Mouse (Mus musculus): ENCODE results near the gene Cd7. TPM values are rescaled to one million over a fixed set of nuclear protein-coding genes. Genes with fewer than 3 reads are reported as not detected.

The Cd7 gene
- polyA plus RNA-seq, 1 experiment, result not detected

DNA sequence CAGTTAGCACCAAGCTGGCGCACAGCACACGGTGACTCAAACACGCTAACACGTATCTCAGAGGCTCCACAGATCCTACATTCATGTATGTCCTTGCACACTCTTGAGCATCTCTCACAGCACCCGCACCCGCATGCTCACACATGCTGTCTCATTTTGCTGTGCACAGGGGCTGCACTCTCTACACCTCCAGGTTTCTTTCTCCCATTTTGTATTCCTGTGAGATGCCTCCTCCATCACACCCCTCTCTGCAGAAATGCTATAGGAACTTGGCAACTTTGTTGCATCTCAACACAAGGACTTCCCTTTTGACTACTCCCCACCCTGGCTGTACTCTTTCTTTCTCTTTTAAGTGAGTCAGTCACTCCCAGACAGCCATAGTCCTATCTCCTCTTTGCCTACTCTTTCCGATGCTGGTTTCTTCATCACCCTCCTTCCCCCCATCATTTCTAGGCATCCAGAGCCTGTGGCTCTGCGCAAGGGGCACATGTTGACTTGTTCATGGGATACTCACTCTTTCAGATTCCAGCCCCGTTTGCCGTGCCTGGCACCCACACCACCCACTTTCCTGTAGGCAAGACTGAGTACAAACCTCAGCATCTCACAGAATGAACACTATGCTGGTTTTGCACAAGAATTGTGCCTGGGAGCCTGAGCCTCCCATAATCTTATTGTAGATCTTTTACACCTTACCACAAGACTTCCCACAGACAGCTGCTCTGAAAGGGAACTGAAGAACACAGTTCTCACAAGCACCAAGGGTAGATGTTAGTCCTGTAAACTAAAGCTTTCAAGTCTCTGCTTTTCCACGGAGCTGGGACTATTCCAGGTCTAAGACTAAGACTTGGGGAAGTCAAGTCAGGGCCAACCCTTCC lies 615 bp downstream of the Cd7 start:
- TF ChIP-seq GATA1 (IDR thresholded peaks at IDR 0.05; ENCODE audit: low read length), result no peak
- TF ChIP-seq TAL1 (IDR thresholded peaks at IDR 0.05; ENCODE audit: low read length), result no peak
- H3K4me1 ChIP-seq (ENCODE audit: control insufficient read depth), result peaks cover 19% of the 10 kb centered on the region
- H3K9me3 ChIP-seq (ENCODE audit: control insufficient read depth, low read length), result no peaks in the 10 kb centered on the region
- no peaks in the 10 kb centered on the region for H3K36me3 ChIP-seq (ENCODE audit: control insufficient read depth)
- H3K27me3 ChIP-seq (ENCODE audit: control insufficient read depth), result no peaks in the 10 kb centered on the region
- no peak overlapping the region for H3K4me3 ChIP-seq (replicated peaks)

DNA sequence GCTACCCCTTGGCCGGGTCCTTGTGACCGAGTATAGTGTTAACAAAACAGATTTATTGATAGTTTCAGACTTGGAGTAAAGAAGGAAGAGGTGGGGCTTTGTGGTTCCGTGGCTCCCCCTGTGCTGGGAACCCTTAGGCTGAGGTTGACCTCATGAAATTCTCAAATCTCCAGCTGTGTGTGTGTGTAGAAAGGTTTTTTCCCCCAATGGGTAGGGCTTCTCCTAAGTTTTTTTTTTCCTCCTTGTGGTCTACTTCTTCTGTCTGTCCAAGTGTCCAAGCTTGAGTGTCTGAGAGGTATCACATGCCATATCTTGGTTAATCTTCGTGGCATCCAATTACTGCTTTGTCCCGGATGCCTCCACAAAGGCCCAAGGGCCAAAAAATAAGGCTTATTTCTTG lies 6.1 kb downstream of the Cd7 start:
- H3K27me3 ChIP-seq (ENCODE audit: control insufficient read depth), result peaks cover 2% of the 10 kb centered on the region; the same call in 1 of the 2 replicates
- H3K4me1 ChIP-seq (ENCODE audit: control insufficient read depth), result peaks cover 13% of the 10 kb centered on the region
- no peaks in the 10 kb centered on the region for H3K9me3 ChIP-seq (ENCODE audit: control insufficient read depth, low read length)
- no peaks in the 10 kb centered on the region for H3K36me3 ChIP-seq (ENCODE audit: control insufficient read depth)
- no peak overlapping the region for H3K4me3 ChIP-seq (replicated peaks)
- TF ChIP-seq TAL1 (IDR thresholded peaks at IDR 0.05; ENCODE audit: low read length) (no peak), GATA1 (IDR thresholded peaks at IDR 0.05; ENCODE audit: low read length) (no peak)

DNA sequence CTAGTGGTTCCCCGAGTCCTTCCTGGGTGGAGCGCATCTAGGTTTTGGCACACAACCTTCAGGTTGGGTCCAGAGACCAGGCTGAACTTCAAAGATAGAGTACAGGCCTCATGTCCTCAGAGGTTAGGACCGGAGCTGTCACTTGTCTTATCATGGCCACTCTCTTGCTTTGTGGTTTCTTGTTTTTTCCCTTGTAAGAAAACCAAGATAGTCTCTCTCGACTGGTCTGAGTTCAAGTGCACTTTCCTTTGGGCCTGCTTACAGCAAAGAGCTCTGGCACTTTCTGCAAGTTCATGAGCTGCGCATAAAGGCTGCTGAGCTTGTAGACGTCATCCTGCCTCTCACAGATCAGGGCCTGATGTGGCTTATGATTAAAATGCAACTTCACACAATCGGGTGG lies 12.0 kb downstream of the Cd7 start:
- Histone ChIP-seq H3K4me3 (replicated peaks) (no peak overlapping the region), H3K9me3 (ENCODE audit: control insufficient read depth, low read length) (no peaks in the 10 kb centered on the region), H3K27me3 (ENCODE audit: control insufficient read depth) (peaks cover 2% of the 10 kb centered on the region; the same call in 1 of the 2 replicates), H3K36me3 (ENCODE audit: control insufficient read depth) (no peaks in the 10 kb centered on the region), H3K4me1 (ENCODE audit: control insufficient read depth) (peaks cover 9% of the 10 kb centered on the region)
- TF ChIP-seq TAL1 (IDR thresholded peaks at IDR 0.05; ENCODE audit: low read length), result no peak
- no peak for TF ChIP-seq GATA1 (IDR thresholded peaks at IDR 0.05; ENCODE audit: low read length)

DNA sequence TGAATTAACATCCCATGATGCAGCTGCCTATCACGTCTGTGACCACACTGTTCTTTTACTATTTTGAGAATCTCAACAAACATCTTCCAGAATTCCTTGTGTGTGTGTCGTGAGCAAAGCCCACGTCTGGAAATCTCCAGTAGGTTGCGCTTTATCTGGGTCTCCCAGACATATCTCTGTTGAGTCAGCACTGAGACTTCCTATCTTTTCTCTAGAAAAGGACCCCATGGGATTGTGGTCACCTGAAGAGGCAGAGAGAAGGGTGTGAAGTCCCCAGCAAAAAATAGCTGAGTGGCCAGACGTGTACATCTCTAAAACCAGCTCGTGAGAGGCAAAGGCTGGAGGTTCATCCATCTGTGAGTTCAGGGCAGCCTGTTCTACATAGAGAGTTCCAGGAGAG lies 15.1 kb downstream of the Cd7 start:
- peaks cover 9% of the 10 kb centered on the region for H3K4me1 ChIP-seq (ENCODE audit: control insufficient read depth)
- H3K36me3 ChIP-seq (ENCODE audit: control insufficient read depth), result no peaks in the 10 kb centered on the region
- no peak for TF ChIP-seq GATA1 (IDR thresholded peaks at IDR 0.05; ENCODE audit: low read length)
- no peak for TF ChIP-seq TAL1 (IDR thresholded peaks at IDR 0.05; ENCODE audit: low read length)
- no peaks in the 10 kb centered on the region; the same call in 1 of the 2 replicates for H3K27me3 ChIP-seq (ENCODE audit: control insufficient read depth)
- no peak overlapping the region for H3K4me3 ChIP-seq (replicated peaks)
- H3K9me3 ChIP-seq (ENCODE audit: control insufficient read depth, low read length), result no peaks in the 10 kb centered on the region

DNA sequence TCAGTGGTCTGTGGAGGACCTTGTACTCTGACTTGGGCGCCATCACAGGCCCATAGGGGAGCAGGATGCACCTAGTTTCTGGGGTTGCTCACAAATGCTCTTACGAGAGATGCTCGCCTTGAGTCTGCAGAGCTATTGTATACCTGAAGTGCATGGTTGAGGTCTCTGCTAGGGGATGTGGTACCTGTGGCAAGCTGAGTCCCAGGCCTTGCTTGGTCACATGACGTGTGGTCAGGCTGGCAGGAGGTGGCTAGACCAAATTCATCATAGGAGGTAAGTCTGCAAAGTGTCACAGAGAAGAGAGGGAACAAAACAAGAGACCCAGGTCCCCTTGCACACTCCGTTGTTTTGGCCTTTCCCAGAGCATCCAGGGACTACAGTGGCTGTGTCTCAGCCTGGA lies 19.7 kb downstream of the Cd7 start:
- Histone ChIP-seq H3K4me1 (ENCODE audit: control insufficient read depth) (peaks cover 8% of the 10 kb centered on the region), H3K27me3 (ENCODE audit: control insufficient read depth) (peaks cover 10% of the 10 kb centered on the region), H3K4me3 (replicated peaks) (no peak overlapping the region), H3K9me3 (ENCODE audit: control insufficient read depth, low read length) (no peaks in the 10 kb centered on the region), H3K36me3 (ENCODE audit: control insufficient read depth) (no peaks in the 10 kb centered on the region)
- TF ChIP-seq GATA1 (IDR thresholded peaks at IDR 0.05; ENCODE audit: low read length), result no peak
- TF ChIP-seq TAL1 (IDR thresholded peaks at IDR 0.05; ENCODE audit: low read length), result no peak

DNA sequence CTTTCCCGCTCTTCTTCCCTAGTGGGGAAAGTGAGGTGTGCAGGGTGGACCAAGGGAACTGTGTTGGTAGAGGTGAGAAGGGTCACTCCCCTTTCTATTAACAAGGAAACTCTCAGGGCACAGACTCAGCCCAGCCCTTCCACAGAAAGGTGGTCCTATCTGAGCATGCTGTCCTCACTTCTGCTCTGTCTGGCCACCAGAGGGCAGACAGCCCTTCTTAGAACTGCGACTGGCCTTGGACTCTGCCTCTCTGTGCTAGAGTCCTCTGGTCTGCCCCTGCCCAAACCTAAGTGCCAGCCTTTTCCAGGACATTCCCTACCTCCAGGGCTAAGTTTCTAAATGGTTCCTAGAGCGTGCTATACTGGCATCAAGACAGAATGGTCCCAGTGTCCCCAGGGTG lies 21.5 kb downstream of the Cd7 start:
- Histone ChIP-seq H3K9me3 (ENCODE audit: control insufficient read depth, low read length) (no peaks in the 10 kb centered on the region), H3K27me3 (ENCODE audit: control insufficient read depth) (peaks cover 10% of the 10 kb centered on the region), H3K4me3 (replicated peaks) (no peak overlapping the region), H3K36me3 (ENCODE audit: control insufficient read depth) (no peaks in the 10 kb centered on the region), H3K4me1 (ENCODE audit: control insufficient read depth) (peaks cover 4% of the 10 kb centered on the region; the same call in 1 of the 2 replicates)
- TF ChIP-seq TAL1 (IDR thresholded peaks at IDR 0.05; ENCODE audit: low read length) (no peak), GATA1 (IDR thresholded peaks at IDR 0.05; ENCODE audit: low read length) (no peak)

DNA sequence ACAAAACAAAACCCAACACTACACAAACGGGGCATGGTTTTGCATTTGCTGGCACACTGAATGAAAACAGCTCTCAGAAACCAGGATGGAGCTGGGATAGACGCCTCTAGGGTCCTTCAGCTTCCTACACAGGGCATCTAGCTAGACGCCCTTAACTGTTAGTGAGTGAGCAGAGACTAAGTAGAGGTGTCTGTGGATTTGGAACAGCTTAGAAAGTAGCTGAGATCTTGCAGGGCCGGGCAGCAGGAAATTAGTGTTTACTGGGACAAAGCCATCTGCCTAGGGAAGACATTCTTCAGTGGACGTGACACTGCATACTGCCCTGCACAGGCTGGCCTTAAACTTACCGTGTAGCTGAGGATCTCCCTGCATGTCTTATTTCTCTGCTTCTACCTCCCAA lies 23.7 kb downstream of the Cd7 start:
- Histone ChIP-seq H3K27me3 (ENCODE audit: control insufficient read depth) (peaks cover 10% of the 10 kb centered on the region), H3K4me1 (ENCODE audit: control insufficient read depth) (peaks cover 4% of the 10 kb centered on the region; the same call in 1 of the 2 replicates), H3K4me3 (replicated peaks) (no peak overlapping the region), H3K9me3 (ENCODE audit: control insufficient read depth, low read length) (no peaks in the 10 kb centered on the region), H3K36me3 (ENCODE audit: control insufficient read depth) (no peaks in the 10 kb centered on the region)
- TF ChIP-seq TAL1 (IDR thresholded peaks at IDR 0.05; ENCODE audit: low read length) (no peak), GATA1 (IDR thresholded peaks at IDR 0.05; ENCODE audit: low read length) (no peak)

DNA sequence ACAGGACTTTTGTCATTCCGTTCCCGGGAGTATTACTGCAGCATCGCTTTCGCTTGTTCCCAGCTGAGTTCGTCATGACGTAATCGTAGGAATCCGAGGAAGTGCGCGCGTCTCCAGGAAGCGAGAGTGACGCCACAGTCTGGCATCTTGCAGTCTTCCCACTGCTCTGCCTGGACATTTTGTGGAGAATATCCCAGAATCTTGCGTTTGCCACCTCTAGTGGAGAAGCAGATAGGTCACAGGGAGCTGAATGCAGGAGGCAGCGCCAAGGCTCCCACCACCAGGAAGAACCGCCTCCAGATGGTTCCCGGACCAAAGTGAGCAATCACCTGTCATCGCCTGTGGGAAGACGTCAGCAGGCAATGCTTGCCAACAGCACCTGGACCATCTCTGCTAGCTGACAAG lies 24.3 kb downstream of the Cd7 start:
- Histone ChIP-seq H3K4me3 (replicated peaks) (no peak overlapping the region), H3K27me3 (ENCODE audit: control insufficient read depth) (peaks cover 10% of the 10 kb centered on the region), H3K4me1 (ENCODE audit: control insufficient read depth) (peaks cover 6% of the 10 kb centered on the region; the same call in 1 of the 2 replicates), H3K36me3 (ENCODE audit: control insufficient read depth) (no peaks in the 10 kb centered on the region), H3K9me3 (ENCODE audit: control insufficient read depth, low read length) (no peaks in the 10 kb centered on the region)
- TF ChIP-seq GATA1 (IDR thresholded peaks at IDR 0.05; ENCODE audit: low read length) (no peak), TAL1 (IDR thresholded peaks at IDR 0.05; ENCODE audit: low read length) (no peak)

DNA sequence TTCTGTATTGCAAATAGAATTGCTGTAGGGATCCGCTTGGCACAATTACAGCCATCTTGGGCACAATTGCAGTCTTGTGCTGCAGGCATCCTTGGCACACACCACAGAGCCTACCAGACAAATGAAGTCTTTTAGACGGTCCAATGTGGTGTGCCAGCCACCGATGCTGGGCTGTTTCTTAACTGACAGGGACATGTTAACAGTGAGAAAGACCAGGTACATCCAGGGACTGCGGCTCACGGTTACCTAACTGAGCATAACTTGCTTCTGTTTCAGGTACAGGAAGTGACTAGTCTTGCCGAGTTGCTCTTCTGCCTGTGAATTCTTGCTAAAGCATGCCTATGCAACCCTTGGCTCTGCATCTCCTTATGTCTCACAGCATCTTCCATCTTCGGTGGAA lies 25.6 kb downstream of the Cd7 start:
- TF ChIP-seq GATA1 (IDR thresholded peaks at IDR 0.05; ENCODE audit: low read length) (no peak), TAL1 (IDR thresholded peaks at IDR 0.05; ENCODE audit: low read length) (no peak)

More for the DNA sequence above, 25.6 kb downstream of the Cd7 start:
- peaks cover 6% of the 10 kb centered on the region; the same call in 1 of the 2 replicates for H3K4me1 ChIP-seq (ENCODE audit: control insufficient read depth)
- H3K27me3 ChIP-seq (ENCODE audit: control insufficient read depth), result peaks cover 10% of the 10 kb centered on the region
- no peak overlapping the region for H3K4me3 ChIP-seq (replicated peaks)
- no peaks in the 10 kb centered on the region for H3K36me3 ChIP-seq (ENCODE audit: control insufficient read depth)
- H3K9me3 ChIP-seq (ENCODE audit: control insufficient read depth, low read length), result no peaks in the 10 kb centered on the region

Data from erythroblast, embryonic 14.5 days (primary cell).